Mouse (Mus musculus) central nervous system, embryonic 18 days (tissue): ENCODE data around the gene Trnau1ap. TPM values are rescaled to one million over a fixed set of nuclear protein-coding genes. Genes with fewer than 3 reads are reported as not detected.

Experiments
- polyA plus RNA-seq: library from polyadenylated mRNA; depleted of rRNA; stranded (reverse); fragments of >200 nt; gene quantifications from 2 replicates; pipeline ENCODE4 v1.2.3, GENCODE M21; 2012; rRNA removed

Trnau1ap gene
- polyA plus RNA-seq = 25.1 and 25.8 TPM in 2 replicates

DNA sequence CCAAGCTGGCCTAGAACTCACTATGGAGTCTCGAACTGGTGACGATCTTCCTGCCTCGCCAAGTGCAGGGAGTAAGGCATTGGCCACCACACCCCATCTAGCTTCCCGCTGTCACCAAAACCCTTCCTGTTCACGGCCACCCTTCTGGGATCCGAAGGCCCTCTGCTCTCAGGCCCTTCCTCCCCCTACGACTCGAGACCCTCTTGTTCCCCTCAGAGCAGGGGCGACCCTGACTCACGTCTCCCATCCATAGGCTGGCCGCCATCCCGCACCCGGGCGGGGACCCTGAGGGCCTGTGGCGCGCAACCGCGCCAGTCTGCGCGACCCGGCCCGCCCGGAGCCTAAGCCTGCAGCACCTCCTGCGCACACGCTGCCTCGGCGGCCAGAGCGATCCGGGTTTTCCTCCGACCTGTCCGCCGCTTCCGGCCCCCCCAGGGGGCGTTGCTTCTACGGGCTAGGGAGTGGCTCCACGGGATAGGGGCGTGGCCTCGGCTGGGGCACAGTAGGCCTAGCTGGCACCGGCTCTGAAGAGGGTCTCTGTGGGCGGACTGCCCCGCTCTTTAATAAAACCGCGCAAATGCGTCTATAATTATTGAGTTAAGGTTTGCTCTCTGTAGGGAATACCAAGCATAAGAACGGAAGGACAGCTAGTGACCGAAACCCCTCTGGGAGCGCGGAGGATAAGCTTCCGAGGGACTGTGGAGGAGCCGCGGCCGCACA, at the start of gene Trnau1ap:
TSS of gene Trnau1ap (minus strand) at position 424 of the 720 bp plus-strand sequence.

DNA sequence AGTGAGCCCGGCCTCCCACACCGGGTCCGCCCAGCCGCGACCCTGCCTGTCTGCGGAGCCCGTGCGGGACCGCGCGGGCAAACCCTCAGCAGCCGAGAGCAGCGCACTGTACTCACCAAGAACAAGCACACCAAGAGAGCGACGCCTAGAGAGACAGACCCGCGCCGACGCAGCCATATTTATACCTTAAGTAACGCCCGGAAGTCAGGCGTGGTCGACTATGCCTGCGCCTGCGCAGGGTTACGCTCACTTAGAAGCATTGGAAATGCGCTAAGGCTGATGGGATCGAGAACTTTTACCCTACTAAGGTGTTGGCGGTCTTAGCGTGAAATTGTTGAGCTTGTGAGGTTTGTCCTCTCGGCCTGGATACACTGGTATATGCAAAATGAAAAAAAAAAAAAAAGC, 24.1 kb upstream of the Trnau1ap start, which contains the start of gene Rcc1:
TSS of gene Rcc1 (minus strand) at position 125 of the 405 bp plus-strand sequence.

DNA sequence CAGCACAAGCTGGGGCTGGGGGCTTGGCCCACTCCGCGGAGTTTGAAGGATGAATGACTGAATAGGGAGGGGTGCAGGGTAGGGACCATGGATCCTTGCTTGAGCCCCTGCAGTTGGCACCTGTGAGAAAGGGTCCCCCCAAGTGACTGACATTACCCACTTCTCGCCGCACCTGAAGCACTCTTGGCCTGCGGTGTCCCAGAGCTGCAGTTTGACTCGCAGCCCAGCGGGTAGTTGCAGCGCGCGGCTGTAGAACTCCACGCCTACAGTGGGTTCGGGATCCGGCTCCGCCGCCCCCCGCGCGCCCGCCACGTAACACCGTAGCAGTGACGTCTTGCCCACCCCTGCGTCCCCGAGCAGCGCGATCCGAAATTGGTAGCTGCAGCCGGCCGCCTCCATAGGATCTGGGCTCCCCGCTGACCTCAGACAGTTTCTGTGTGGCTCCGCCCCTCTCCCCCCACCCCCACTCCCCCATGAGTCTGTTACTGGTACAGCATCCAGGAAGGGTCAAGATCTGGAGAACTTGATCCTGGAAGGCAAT, 26.3 kb downstream of the Trnau1ap start, which contains the start of gene Rab42:
TSS of gene Rab42 (minus strand) at position 447 of the 541 bp plus-strand sequence.

DNA sequence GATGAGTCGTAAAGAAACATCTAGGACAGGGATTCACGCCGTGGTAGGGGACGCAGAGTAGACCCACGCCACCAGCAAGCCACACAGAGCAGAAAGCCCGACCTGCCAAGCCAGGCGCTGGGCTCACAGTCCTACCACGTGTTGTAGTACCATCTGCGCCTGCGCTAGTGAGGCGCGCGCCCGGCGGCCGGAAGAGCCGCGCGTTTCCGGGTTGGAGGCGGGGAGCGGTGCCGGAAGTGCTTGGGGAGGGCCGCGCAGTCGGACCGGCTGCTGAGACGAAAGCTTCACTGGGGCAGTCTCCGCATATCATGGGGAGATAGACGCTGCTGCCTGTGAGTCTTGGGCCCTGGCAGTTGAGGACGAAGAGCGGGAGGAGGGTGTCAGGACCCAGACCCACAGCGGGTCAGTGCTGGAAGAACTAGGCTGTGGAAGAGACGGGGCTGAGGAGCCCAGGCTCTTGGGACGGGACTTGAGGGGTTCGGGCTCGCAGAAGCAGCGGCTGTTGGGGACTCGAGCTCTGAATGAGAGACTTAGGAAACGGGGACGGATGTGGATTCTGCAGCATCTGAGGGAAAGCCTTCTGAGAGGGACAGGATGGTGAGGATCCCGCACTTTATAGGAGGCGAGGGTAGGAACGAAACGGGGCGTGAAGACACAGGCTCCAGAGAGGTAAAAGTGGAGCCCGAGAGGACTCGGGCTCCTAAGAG, 55.0 kb downstream of the Trnau1ap start, which contains the start of gene Taf12:
TSS of gene Taf12 (plus strand) at position 220 of the 707 bp plus-strand sequence.

Other genes starting within 250 kb of the Trnau1ap start
- gene Oprd1, start 185.1 kb downstream of the Trnau1ap start, polyA plus RNA-seq = 1.2 and 1.4 TPM in 2 replicates
- gene Ythdf2, start 117.2 kb downstream of the Trnau1ap start, polyA plus RNA-seq = 38.0 TPM in 2 replicates
- gene Gmeb1, start 67.9 kb downstream of the Trnau1ap start, polyA plus RNA-seq = 26.1 and 27.9 TPM in 2 replicates
- 24.1 and 24.3 TPM in 2 replicates for gene Taf12, start 55.2 kb downstream of the Trnau1ap start, polyA plus RNA-seq
- 2.0 TPM in 2 replicates for gene Rab42, start 26.2 kb downstream of the Trnau1ap start, polyA plus RNA-seq
- gene Rcc1, start 24.1 kb upstream of the Trnau1ap start, polyA plus RNA-seq = 14.2 and 15.0 TPM in 2 replicates
- 7.2 and 7.6 TPM in 2 replicates for gene Phactr4, start 93.0 kb upstream of the Trnau1ap start, polyA plus RNA-seq
- gene Med18, start 134.4 kb upstream of the Trnau1ap start, polyA plus RNA-seq = 5.1 and 5.5 TPM in 2 replicates
- gene Sesn2, start 181.0 kb upstream of the Trnau1ap start, polyA plus RNA-seq = 4.8 and 5.4 TPM in 2 replicates
- 1,218 and 1,264 TPM in 2 replicates for gene Atpif1, start 204.1 kb upstream of the Trnau1ap start, polyA plus RNA-seq
- 111 and 118 TPM in 2 replicates for gene Dnajc8, start 206.0 kb upstream of the Trnau1ap start, polyA plus RNA-seq
- 0.32 and 0.35 TPM in 2 replicates for gene Ptafr, start 234.5 kb upstream of the Trnau1ap start, polyA plus RNA-seq